Mouse (Mus musculus): ENCODE results near the gene Secisbp2l.
A peak's percentile ranks its signal among the peaks of the same experiment; 100 is the strongest.

GRCm38 (mm10) chr2:125827898-125828297 is 45.2 kb upstream of the Secisbp2l start:
- TF ChIP-seq CTCF (IDR thresholded peaks at IDR 0.05), result no peak
- TF ChIP-seq EP300 (IDR thresholded peaks at IDR 0.05), result 0 out of 2 replicates have a peak, but pooled peaks have one; percentile 7

Data from lung, postnatal 0 days (tissue).